19 mouse cellular contexts compared by ENCODE assay signal in genomic region chr2:179998431-179998830, GRCm38 (mm10).
"Had no signal": no experiment of that assay in that cellular context is flagged by ENCODE, and none has a peak within 500 bp of the region (broad histone marks: within the 10 kb centered on the region; RNA-seq: fewer than 3 reads in every experiment).

No protein-coding gene starts in this region.

- H3K4me1 ChIP-seq: kidney, embryonic 15.5 days; limb, embryonic 12.5 days; limb, embryonic 15.5 days; lung, embryonic 15.5 days; midbrain, embryonic 10.5 days; midbrain, embryonic 13.5 days had no signal

- H3K36me3 ChIP-seq: kidney, embryonic 15.5 days; limb, embryonic 12.5 days; limb, embryonic 15.5 days; lung, embryonic 15.5 days; midbrain, embryonic 10.5 days; midbrain, embryonic 13.5 days had no signal

- H3K4me2 ChIP-seq: kidney, embryonic 15.5 days; limb, embryonic 12.5 days; limb, embryonic 15.5 days; lung, embryonic 15.5 days; midbrain, embryonic 13.5 days had no signal

- H3K4me3 ChIP-seq: kidney, embryonic 15.5 days; layer of hippocampus, adult 2 months; limb, embryonic 12.5 days; limb, embryonic 15.5 days; lung, embryonic 15.5 days; megakaryocyte, embryonic 14.5 days; midbrain, embryonic 10.5 days; midbrain, embryonic 13.5 days had no signal

- DNase-seq: kidney, adult 11 months; kidney, adult 8-10 months; kidney, postnatal 14 days; layer of hippocampus, adult 9-11 months; left cerebral cortex, postnatal 4 days; lung, adult 18-20 months; lung, postnatal 10 days; lung, postnatal 36 days; thymus, adult 18-20 months; thymus, postnatal 36 days had no signal

- H3K27ac ChIP-seq: kidney, embryonic 15.5 days; layer of hippocampus, adult 2 months; limb, embryonic 12.5 days; limb, embryonic 15.5 days; liver, embryonic 14.5 days; lung, embryonic 15.5 days; midbrain, embryonic 10.5 days; midbrain, embryonic 13.5 days had no signal

- H3K9ac ChIP-seq: kidney, embryonic 15.5 days; limb, embryonic 12.5 days; limb, embryonic 15.5 days; liver, embryonic 14.5 days; lung, embryonic 15.5 days; midbrain, embryonic 13.5 days had no signal

- H3K27me3 ChIP-seq: kidney, embryonic 15.5 days; limb, embryonic 12.5 days; limb, embryonic 15.5 days; lung, embryonic 15.5 days; midbrain, embryonic 13.5 days had no signal

- ATAC-seq: midbrain, embryonic 13.5 days had no signal

- H3K9me3 ChIP-seq: kidney, embryonic 15.5 days; limb, embryonic 12.5 days; limb, embryonic 15.5 days; lung, embryonic 15.5 days; megakaryocyte, embryonic 14.5 days; midbrain, embryonic 10.5 days; midbrain, embryonic 13.5 days had no signal
